Mouse (Mus musculus): ENCODE results near the gene Slit3.

The Slit3 gene

GRCm38 (mm10) chr11:35626161-35626885 is 505.3 kb downstream of the Slit3 start:
- DNase-seq (ENCODE audit: low spot score in 2 of 2) = no peak

GRCm38 (mm10) chr11:35627815-35628214 is 506.8 kb downstream of the Slit3 start:
- DNase-seq (ENCODE audit: low spot score in 2 of 2) = no peak

- no peak for DNase-seq (ENCODE audit: low spot score in 2 of 2)
These were observed 511.2 kb downstream of the Slit3 start for GRCm38 (mm10) chr11:35632262-35632661.

- DNase-seq (ENCODE audit: low spot score in 2 of 2) = no peak
These were observed 516.1 kb downstream of the Slit3 start for GRCm38 (mm10) chr11:35637102-35637501.

- no peak for DNase-seq (ENCODE audit: low spot score in 2 of 2)
These were observed 517.9 kb downstream of the Slit3 start for GRCm38 (mm10) chr11:35638862-35639384.

GRCm38 (mm10) chr11:35639428-35639827 is 518.4 kb downstream of the Slit3 start:
- DNase-seq (ENCODE audit: low spot score in 2 of 2) = peak in 1 of 2 experiments; percentile 18

GRCm38 (mm10) chr11:35651286-35651685 is 530.3 kb downstream of the Slit3 start:
- DNase-seq (ENCODE audit: low spot score in 2 of 2) = no peak

GRCm38 (mm10) chr11:35655836-35656235 is 534.8 kb downstream of the Slit3 start:
- no peak for DNase-seq (ENCODE audit: low spot score in 2 of 2)

- no peak for DNase-seq (ENCODE audit: low spot score in 2 of 2)
These were observed 536.6 kb downstream of the Slit3 start for GRCm38 (mm10) chr11:35657582-35657981.

GRCm38 (mm10) chr11:35660967-35661366 is 539.9 kb downstream of the Slit3 start:
- DNase-seq (ENCODE audit: low spot score in 2 of 2) = no peak

- DNase-seq (ENCODE audit: low spot score in 2 of 2) = no peak
These were observed 541.9 kb downstream of the Slit3 start for GRCm38 (mm10) chr11:35662945-35663344.

GRCm38 (mm10) chr11:35663661-35664060 is 542.6 kb downstream of the Slit3 start:
- no peak for DNase-seq (ENCODE audit: low spot score in 2 of 2)

GRCm38 (mm10) chr11:35664991-35665390 is 544.0 kb downstream of the Slit3 start:
- DNase-seq (ENCODE audit: low spot score in 2 of 2) = no peak

- DNase-seq (ENCODE audit: low spot score in 2 of 2) = no peak
These were observed 546.4 kb downstream of the Slit3 start for GRCm38 (mm10) chr11:35667428-35667827.

GRCm38 (mm10) chr11:35668138-35668537 is 547.1 kb downstream of the Slit3 start:
- DNase-seq (ENCODE audit: low spot score in 2 of 2) = no peak

- DNase-seq (ENCODE audit: low spot score in 2 of 2) = no peak
These were observed 547.7 kb downstream of the Slit3 start for GRCm38 (mm10) chr11:35668750-35669149.

- DNase-seq (ENCODE audit: low spot score in 2 of 2) = no peak
These were observed 548.5 kb downstream of the Slit3 start for GRCm38 (mm10) chr11:35669536-35669935.

- no peak for DNase-seq (ENCODE audit: low spot score in 2 of 2)
These were observed 549.2 kb downstream of the Slit3 start for GRCm38 (mm10) chr11:35670181-35670580.

GRCm38 (mm10) chr11:35670746-35671145 is 549.7 kb downstream of the Slit3 start:
- DNase-seq (ENCODE audit: low spot score in 2 of 2) = no peak

- DNase-seq (ENCODE audit: low spot score in 2 of 2) = no peak
These were observed 552.0 kb downstream of the Slit3 start for GRCm38 (mm10) chr11:35673050-35673449.

GRCm38 (mm10) chr11:35674242-35674641 is 553.2 kb downstream of the Slit3 start:
- no peak for DNase-seq (ENCODE audit: low spot score in 2 of 2)

GRCm38 (mm10) chr11:35676744-35677143 is 555.7 kb downstream of the Slit3 start:
- DNase-seq (ENCODE audit: low spot score in 2 of 2) = no peak

GRCm38 (mm10) chr11:35679976-35680375 is 559.0 kb downstream of the Slit3 start:
- DNase-seq (ENCODE audit: low spot score in 2 of 2) = peak; percentile 77 to 79

GRCm38 (mm10) chr11:35687316-35687715 is 566.3 kb downstream of the Slit3 start:
- DNase-seq (ENCODE audit: low spot score in 2 of 2) = no peak

Data from right cerebral cortex, postnatal 36 days (tissue).